Mouse (Mus musculus) limb, embryonic 14.5 days (tissue): Measurements from ENCODE around the gene Ttll4. TPM values are rescaled to one million over a fixed set of nuclear protein-coding genes. Genes with fewer than 3 reads are reported as not detected.

Experiments used
- ATAC-seq: fragments of 200-750 bp; cut with Nextera tagmentation; 2 replicates; pipeline ENCODE4 v1.8.0; 2017; ENCODE audit warnings: low read depth, moderate number of reproducible peaks, moderate TSS enrichment; ENCODE audit not compliant: low FRiP score
- DNase-seq: peaks from one replicate; pipeline ENCODE4 v3.0.0-alpha.2; 2015; ENCODE audit warnings: low spot score
- H3K27ac ChIP-seq: fragments of 300-500 bp; sonication (generic); replicated peaks from 2 replicates; pipeline ENCODE4 v1.5.1; 2014; ENCODE audit warnings: low read depth, mild to moderate bottlenecking, low read length, moderate library complexity, mixed read lengths
- H3K27me3 ChIP-seq: fragments of 300-500 bp; sonication (generic); 2 replicates; pipeline ENCODE4 v1.6.1; 2014; ENCODE audit warnings: low read length, mixed read lengths; ENCODE audit not compliant: control insufficient read depth, insufficient read depth
- H3K36me3 ChIP-seq: fragments of 300-500 bp; sonication (generic); 2 replicates; pipeline ENCODE4 v1.6.1; 2014; ENCODE audit warnings: mild to moderate bottlenecking, low read length, moderate library complexity, mixed read lengths; ENCODE audit not compliant: control insufficient read depth, insufficient read depth
- H3K4me1 ChIP-seq: fragments of 300-500 bp; sonication (generic); 2 replicates; pipeline ENCODE4 v1.6.1; 2014; ENCODE audit warnings: antibody characterized with exemption, low read length, mixed read lengths; ENCODE audit not compliant: control insufficient read depth, insufficient read depth
- H3K4me2 ChIP-seq: fragments of 300-500 bp; sonication (generic); replicated peaks from 2 replicates; pipeline ENCODE4 v1.6.1; 2014; ENCODE audit warnings: low read depth, mild to moderate bottlenecking, low read length, moderate library complexity; ENCODE audit not compliant: severe bottlenecking
- H3K4me3 ChIP-seq: fragments of 300-500 bp; sonication (generic); replicated peaks from 2 replicates; pipeline ENCODE4 v1.5.1; 2014; ENCODE audit warnings: low read length
- H3K9ac ChIP-seq: fragments of 300-500 bp; sonication (generic); 2 replicates; pipeline ENCODE4 v1.6.1; 2014; ENCODE audit warnings: mild to moderate bottlenecking, low read depth, low read length, moderate library complexity; ENCODE audit not compliant: severe bottlenecking
- H3K9me3 ChIP-seq: fragments of 300-500 bp; sonication (generic); 2 replicates; pipeline ENCODE4 v1.6.1; 2016; ENCODE audit warnings: low read length; ENCODE audit not compliant: control insufficient read depth
- POLR2A ChIP-seq: fragments of 200-500 bp; IDR thresholded peaks from 2 replicates; pipeline ENCODE4 v1.8.0; 2012; ENCODE audit warnings: inconsistent platforms, mild to moderate bottlenecking, moderate library complexity, borderline replicate concordance; ENCODE audit not compliant: insufficient read depth, insufficient read length; ENCODE audit errors: extremely low read depth
- WGBS: fragments of 180-500 bp; shearing (Covaris S2); extraction: QIAGEN DNeasy Blood & Tissue Kit; methylation state at CpG from one replicate; pipeline ENCODE4 v1.1.7; 2014; 5-methylcytosine and 5-hydroxymethylcytosine counted together
- polyA plus RNA-seq, 2 experiments: library from polyadenylated mRNA; depleted of rRNA in 1 of 2; stranded (reverse) in 1 of 2; unstranded in 1 of 2; fragments of >200 nt; fragmentation: Nextera tagmentation in 1 of 2; extraction: Ambion mirVana in 1 of 2; gene quantifications; 2 replicates each; pipeline versions ENCODE4 v1.2.1 to v1.2.3; 2012 to 2014

The Ttll4 gene
- polyA plus RNA-seq, 2 experiments: 18.5 to 36.7 TPM

GRCm38 (mm10) chr1:74715886-74716285 is 54.3 kb downstream of the Ttll4 start:
- Histone ChIP-seq H3K4me3 (no peak overlapping the region), H3K36me3 (no peaks in the 10 kb centered on the region), H3K4me2 (no peak overlapping the region; the same call in 1 of the 2 replicates), H3K9me3 (no peaks in the 10 kb centered on the region), H3K9ac (no peak overlapping the region), H3K27ac (no peak overlapping the region), H3K4me1 (peaks cover 9% of the 10 kb centered on the region), H3K27me3 (no peaks in the 10 kb centered on the region)
- TF ChIP-seq POLR2A: no peak
- whole genome bisulfite sequencing: 61% methylated on average over 6 of the region's 6 CpGs
- no peak for DNase-seq
- no peak for ATAC-seq

DNA sequence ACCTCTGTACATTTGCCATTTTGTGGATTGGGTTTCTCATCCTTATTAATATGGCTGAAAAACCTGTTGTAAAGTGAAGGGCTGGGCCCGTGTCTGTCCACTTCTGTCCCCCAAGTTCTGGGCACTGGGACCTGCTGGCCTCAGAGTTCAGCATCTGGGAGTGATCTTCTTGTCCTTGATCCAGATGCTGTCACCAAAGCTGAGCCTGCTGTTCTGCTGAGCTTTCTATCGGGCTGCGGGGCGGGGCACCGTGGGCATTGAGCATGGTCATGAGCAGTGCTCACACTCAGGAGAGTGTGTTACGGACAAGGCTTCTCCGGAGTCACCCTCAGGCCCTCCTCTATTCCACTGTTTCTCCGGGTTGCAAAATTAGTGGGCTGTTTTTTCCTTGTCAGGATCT is 56.6 kb downstream of the Ttll4 start:
- Histone ChIP-seq H3K4me2 (no peak overlapping the region), H3K36me3 (no peaks in the 10 kb centered on the region), H3K4me3 (no peak overlapping the region), H3K4me1 (peaks cover 4% of the 10 kb centered on the region), H3K27ac (no peak overlapping the region), H3K9me3 (no peaks in the 10 kb centered on the region), H3K9ac (no peak overlapping the region), H3K27me3 (no peaks in the 10 kb centered on the region)
- no peak for ATAC-seq
- no peak for DNase-seq
- WGBS: 63% methylated on average over 8 of the region's 8 CpGs
- no peak for TF ChIP-seq POLR2A

DNA sequence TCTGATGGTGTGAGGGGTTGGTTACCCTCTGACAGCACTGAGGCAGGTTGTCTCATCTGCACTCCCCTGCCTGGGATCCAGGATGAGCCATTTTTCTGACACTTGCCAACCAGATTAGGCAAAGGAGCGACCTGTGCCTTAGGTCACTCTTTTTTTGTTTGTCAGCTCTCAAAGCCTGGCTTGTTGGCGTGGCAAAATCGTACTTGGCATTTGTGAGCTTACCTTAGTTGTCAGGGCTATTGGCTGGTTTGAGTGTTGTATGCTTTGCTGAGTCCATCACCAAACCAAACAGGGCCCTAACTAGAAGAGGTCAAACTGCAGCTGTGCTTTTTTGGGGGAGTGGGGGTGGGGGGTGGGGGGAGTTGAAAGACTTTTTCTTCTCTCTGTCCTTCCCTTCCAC is 57.7 kb downstream of the Ttll4 start:
- Histone ChIP-seq H3K4me2 (no peak overlapping the region), H3K27me3 (no peaks in the 10 kb centered on the region), H3K9me3 (no peaks in the 10 kb centered on the region), H3K4me3 (no peak overlapping the region), H3K36me3 (no peaks in the 10 kb centered on the region), H3K27ac (no peak overlapping the region), H3K9ac (no peak overlapping the region), H3K4me1 (no peaks in the 10 kb centered on the region; the same call in 1 of the 2 replicates)
- ATAC-seq (no peak), DNase-seq (no peak)
- WGBS: 78% methylated on average over 3 of the region's 3 CpGs
- TF ChIP-seq POLR2A: no peak

DNA sequence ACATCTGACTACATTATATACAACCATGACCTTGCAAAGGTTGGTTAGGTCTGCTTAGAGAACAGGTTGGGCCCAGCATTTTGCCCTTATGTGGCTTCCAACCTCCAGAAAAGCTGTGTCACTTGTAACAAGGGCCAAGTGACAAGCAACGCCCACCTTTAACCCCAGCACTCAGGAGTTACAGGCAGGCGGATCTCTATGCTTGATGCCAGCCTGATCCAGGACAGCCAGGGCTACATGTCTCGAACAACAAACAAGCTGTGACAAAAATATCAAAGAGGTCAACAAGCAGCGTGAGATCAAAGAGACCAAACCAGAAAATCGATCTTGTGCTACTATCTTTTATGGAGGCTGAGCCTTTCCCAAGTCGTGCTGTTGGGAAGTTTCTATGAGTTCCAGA is 60.1 kb downstream of the Ttll4 start:
- DNase-seq (no peak), ATAC-seq (no peak)
- no peak overlapping the region for H3K4me3 ChIP-seq
- H3K36me3 ChIP-seq: no peaks in the 10 kb centered on the region
- H3K4me2 ChIP-seq: no peak overlapping the region
- 65% methylated on average over 6 of the region's 6 CpGs for WGBS
- TF ChIP-seq POLR2A: no peak
- no peak overlapping the region for H3K27ac ChIP-seq
- no peak overlapping the region for H3K9ac ChIP-seq
- H3K27me3 ChIP-seq: no peaks in the 10 kb centered on the region
- no peaks in the 10 kb centered on the region for H3K4me1 ChIP-seq
- H3K9me3 ChIP-seq: no peaks in the 10 kb centered on the region

DNA sequence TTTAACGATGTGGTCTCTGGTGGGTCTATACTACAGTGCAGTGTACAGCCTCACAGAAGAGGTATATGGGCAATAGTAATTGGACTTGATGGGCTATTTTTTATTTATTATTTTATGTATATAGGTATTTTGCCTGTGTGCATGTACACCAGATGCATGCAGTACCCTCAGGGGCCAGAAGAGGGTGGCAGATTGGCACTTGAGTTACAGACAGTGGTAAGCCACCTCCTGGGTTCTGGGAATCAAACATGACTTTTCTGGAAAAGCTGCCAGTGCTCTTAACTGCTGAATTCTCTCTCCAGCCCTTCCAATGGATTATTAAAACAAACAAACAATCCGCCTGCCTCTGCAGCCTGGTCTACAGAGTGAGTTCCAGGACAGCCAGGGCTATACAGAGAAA is 62.2 kb downstream of the Ttll4 start:
- ATAC-seq: no peak

DNA sequence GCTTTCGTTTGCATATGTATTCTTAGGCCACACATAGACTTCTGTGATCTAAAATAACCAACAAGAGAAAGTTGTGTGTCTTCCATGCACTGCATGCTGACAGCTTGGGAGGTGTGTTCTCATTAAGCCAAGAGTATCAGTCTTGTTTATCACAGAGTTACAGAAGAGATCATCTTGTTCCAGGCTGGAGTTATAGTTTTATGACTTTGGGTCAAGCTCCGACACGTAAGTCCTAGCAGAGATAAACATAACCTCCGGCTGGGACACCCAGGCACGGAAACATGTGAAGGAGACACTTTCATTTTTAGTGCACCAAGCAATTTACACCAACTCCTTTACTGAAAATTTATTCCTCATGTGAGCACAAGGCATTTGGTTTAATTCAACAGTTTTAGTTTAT is 64.6 kb downstream of the Ttll4 start:
- H3K27me3 ChIP-seq: no peaks in the 10 kb centered on the region
- WGBS: 56% methylated on average over 5 of the region's 5 CpGs

More for the DNA sequence above, 62.2 kb downstream of the Ttll4 start:
- Histone ChIP-seq H3K36me3 (no peaks in the 10 kb centered on the region), H3K9me3 (no peaks in the 10 kb centered on the region), H3K27me3 (no peaks in the 10 kb centered on the region), H3K4me3 (no peak overlapping the region), H3K4me2 (no peak overlapping the region), H3K4me1 (no peaks in the 10 kb centered on the region), H3K9ac (no peak overlapping the region), H3K27ac (no peak overlapping the region)
- TF ChIP-seq POLR2A: no peak
- WGBS: 67% methylated on average over 2 of the region's 2 CpGs
- no peak for DNase-seq

More for the DNA sequence above, 64.6 kb downstream of the Ttll4 start:
- Histone ChIP-seq H3K4me3 (no peak overlapping the region), H3K4me2 (no peak overlapping the region), H3K9ac (no peak overlapping the region), H3K9me3 (no peaks in the 10 kb centered on the region), H3K27ac (no peak overlapping the region), H3K4me1 (no peaks in the 10 kb centered on the region), H3K36me3 (no peaks in the 10 kb centered on the region)
- ATAC-seq (no peak), DNase-seq (no peak)
- TF ChIP-seq POLR2A: no peak
